Mouse (Mus musculus) 3T3-L1 (cell line): ENCODE measurements around the gene Katnal1.

ENCODE experiments used
- DNase-seq: peaks from one replicate; pipeline ENCODE4 v3.0.0-alpha.2; 2015; ENCODE audit warnings: low read depth, low spot score

The Katnal1 gene

GRCm38 (mm10) chr5:148954314-148955060 lies 25.4 kb upstream of the Katnal1 start:
- peak; percentile 42 for DNase-seq

GRCm38 (mm10) chr5:148953098-148953497 lies 24.0 kb upstream of the Katnal1 start:
- DNase-seq = peak; percentile 61

DNA sequence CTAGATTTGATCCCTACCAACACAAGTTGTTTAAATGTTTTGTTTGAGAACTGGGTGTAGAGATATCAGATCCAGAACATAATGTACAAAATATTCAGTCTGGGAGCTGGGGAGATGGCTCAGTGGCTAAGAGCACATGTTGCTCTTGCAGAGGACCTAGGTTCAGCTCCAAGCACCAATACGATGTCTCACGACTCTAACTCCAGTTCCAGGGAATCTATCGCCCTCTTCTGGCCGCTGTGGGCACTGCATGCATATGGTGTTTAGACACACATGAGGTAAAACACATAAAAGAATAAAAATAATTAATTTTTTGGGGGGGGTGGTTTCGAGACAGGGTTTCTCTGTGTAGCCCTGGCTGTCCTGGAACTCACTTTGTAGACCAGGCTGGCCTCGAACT lies 23.3 kb upstream of the Katnal1 start:
- DNase-seq = peak; percentile 66

GRCm38 (mm10) chr5:148951360-148951759 lies 22.2 kb upstream of the Katnal1 start:
- no peak for DNase-seq

GRCm38 (mm10) chr5:148950064-148950463 lies 20.9 kb upstream of the Katnal1 start:
- peak; percentile 91 for DNase-seq

GRCm38 (mm10) chr5:148948577-148948976 lies 19.5 kb upstream of the Katnal1 start:
- no peak for DNase-seq

DNA sequence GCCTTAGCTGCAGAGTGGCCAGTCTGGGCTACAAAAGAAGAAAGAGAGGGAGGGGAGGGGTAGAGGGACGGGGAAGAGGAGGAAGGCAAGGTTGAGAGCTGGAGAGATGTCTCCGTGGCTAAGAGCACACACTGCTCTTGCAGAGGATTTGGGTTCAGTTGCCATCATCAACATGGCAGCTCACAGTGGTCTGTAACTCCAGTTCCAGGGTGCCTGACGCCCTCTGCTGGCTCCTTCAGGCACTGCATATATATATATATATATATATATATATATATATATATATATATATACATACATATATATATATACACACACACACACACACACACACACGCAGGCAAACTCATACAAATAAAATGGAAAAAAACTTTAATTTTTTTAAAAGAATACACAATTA lies 18.3 kb upstream of the Katnal1 start:
- DNase-seq = no peak

DNA sequence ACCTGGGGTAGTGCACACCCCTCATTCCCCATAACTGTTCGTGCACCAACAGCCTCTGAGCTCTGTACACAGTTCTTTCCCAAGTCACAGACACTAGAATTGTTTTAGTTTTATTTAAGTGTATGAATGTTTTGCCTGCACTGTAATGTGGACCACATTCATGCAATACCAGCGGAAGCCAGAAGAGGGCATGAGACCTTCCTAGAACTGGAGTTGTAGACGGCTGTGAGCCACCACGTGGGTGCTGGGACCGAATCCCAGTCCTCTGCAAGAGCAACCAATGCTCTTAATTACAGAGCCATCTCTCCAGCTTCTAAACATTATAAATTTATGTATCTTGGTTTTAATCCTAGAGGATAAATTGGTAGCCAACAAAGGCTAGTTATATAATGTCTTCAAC lies 17.7 kb upstream of the Katnal1 start:
- peak; percentile 52 for DNase-seq

GRCm38 (mm10) chr5:148945735-148946134 lies 16.6 kb upstream of the Katnal1 start:
- DNase-seq = no peak

DNA sequence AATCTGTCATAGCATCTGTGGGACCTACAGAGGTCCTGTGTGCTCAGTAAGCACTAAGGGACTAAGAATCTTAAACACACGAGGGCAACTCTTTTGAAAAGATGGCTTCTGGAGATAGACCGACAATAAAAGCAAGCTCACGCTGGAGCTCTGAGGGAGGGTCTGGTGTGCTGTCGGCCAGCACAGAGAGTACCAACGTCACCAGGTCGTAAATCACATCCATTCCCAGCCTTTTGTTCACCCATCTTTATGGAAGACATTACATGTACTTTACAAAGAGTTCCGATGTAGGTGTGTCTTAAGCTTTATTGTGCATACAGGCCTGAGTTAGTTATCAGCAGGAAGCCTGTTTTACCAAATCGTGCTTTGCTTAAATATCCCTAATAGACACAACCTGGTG lies 14.9 kb upstream of the Katnal1 start:
- DNase-seq = no peak

DNA sequence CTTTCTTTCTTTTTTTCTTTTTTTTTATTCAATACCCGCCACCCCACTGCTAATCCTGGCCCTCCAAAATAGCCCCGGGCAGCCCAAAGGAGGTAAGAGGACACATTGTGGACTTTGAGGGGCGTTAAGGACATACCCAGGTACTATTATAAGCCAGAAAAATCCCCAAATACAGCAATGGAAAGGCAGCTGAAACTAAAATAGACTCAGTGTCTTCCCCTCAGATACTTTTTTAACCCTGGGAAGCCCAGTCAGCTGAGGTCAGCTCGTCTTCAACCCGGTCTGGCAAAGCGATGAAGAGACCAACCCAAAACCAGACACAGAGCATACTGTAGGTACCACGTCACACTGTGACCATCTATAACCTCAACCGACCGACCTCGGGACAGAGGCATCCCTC lies 14.3 kb upstream of the Katnal1 start:
- DNase-seq = no peak

- DNase-seq = no peak
Observed at GRCm38 (mm10) chr5:148942957-148943356, 13.8 kb upstream of the Katnal1 start.

DNA sequence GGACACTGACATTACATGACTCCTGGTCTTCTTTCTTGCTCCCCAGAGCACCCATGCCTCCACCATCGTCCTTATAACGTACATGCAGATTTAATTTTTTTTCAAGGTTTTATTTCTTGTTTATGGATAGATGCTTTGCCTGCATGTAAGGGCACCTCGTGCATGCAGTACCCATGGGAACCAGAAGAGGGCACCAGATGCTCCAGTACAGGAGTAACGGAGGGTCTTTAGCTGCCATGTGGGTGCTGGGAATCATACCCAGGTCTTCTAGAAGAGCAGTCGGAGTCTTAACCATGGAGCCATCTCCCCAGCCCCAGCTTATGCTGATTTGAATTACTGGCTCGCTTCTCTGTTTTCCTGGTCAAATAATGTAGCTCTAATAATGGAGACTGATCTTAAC lies 13.2 kb upstream of the Katnal1 start:
- no peak for DNase-seq

- DNase-seq = no peak
Observed at GRCm38 (mm10) chr5:148941867-148942266, 12.7 kb upstream of the Katnal1 start.

DNA sequence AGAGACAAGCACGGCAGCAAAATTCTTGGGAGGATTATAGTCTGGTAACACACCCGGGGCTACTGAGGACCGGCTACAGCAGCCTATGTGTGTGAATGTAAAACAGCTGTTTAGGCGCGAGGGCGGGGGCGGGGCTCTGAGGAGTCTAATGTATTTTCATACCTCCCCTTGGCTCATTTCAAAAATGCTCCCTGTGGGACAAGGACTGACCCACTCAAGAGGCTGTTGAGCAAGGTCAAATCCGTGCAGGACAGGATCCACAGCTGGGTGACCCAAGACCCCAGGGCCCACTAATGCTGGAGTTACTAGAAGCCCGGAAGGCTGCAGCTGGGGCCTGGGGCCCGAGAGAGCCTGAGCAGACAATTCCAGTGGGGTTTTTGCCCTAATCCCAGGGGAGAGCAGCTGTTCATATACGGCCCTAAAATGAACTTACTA lies 10.8 kb upstream of the Katnal1 start:
- DNase-seq = no peak

DNA sequence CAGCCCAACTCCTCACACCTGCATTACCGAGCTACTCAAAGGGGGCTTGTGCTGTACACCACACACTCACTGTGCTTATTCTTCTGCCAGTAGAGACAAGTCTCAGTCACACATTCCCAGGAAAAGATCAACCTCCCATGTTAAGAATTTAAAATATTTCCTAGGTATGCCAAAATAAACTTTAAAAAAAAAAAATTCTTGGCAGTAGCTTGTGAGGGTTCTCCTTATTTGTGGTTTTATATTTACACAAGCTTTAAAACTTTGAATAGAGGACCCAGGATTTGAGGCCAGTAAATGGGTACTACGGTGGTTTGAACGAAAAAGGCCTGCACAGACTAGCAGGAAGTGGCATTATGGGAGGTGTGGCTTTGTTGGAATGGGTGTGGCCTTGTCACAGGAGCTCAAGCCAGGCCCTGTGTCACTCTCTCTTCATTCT lies 7.4 kb upstream of the Katnal1 start:
- DNase-seq = peak; percentile 77

DNA sequence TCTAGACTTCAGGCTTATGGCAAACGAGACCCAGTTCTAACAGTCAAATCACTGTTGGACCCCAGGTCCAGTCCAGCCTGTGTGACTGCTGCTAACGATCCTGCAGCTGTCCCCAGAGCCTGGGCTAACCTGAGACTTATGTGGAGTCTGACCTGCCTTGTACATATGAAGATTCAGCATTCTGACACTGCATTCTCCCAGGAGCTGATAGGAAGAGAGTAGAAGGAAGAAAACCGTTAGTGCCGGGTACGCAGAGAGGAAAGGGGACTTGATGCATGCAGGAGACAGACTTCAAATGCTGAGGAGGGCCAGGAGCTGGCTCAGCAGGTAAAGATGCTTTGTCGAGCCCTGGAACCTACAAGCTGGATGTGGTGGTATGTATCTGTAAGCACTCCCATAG lies 6.8 kb upstream of the Katnal1 start:
- DNase-seq = no peak

GRCm38 (mm10) chr5:148935071-148935821 lies 6.1 kb upstream of the Katnal1 start:
- DNase-seq = no peak

DNA sequence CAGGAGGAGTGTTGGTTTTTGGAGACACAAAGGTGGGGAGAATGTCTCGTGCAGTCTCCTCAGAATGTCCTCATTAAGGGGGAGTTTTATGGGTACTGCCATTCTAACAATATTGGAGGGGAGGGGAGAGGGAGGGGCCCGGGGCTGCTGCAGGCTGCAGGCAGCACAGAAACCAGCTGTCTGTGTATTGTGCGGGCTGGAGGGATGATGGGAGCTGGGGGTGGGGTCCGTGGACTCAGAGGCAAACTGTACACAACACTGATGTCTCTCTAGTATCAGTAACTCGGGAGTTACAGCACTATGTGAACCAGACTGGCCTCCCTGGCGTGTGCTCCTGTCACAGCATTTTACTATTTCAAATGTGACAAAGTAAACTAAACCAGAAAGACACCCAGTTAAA lies 5.3 kb upstream of the Katnal1 start:
- no peak for DNase-seq

GRCm38 (mm10) chr5:148933767-148934166 lies 4.6 kb upstream of the Katnal1 start:
- DNase-seq = no peak

DNA sequence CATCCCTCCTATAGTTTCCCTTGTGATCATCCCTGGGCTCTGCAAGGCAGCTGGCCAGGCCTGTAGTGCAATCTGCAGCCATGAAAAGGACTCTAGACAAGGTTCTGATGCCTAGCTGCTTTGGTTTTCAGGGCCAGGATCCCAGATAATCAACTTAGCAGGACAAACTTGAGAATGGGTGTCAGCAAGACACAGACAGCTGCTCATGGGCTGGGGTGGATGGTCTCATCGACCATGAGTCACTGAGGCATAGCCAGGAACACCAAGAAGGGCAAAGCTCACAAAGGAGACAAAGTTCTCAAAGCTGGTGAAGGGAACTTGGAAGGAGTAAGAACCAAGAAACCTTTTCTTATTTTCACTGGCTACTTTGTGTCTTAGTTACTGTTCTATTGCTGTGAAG lies 2.2 kb upstream of the Katnal1 start:
- no peak for DNase-seq

DNA sequence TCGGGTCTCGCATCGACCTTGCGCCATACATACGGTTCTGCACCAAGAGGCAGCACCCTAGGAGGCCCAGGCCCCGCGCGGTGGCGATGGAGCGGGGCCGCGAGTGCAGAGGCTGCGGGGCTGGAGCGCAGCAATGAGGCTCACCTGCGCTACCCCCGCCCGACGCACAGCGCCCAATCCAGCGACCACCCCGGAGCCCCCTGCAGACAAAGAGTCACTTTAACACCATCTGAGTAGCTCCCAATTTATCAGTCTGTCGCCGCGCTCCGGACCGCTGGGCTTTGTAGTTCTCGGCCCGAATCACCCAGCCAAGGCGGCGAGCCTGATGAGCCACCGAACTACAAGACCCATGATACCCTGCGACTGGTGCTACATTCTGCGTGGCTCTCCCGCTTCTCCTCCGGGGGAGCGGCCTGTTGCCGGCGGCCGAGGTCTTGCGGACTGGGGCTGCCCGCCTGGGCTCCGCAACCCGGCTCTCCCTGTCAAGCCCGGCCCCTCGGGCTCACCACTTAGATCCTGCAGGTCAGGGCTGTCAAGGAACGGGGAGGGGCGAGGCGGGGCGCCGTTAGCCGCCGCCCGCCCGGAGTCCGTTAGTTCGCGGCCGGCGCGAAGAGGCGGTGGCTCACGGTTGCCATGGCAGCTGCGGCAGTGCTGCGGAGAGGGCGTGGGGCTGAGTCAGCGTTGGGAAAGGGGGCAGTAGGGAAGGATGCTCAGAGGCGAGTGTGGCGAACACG lies 571 bp downstream of the Katnal1 start:
- DNase-seq = peak; percentile 98
